Mouse (Mus musculus) midbrain, embryonic 13.5 days (tissue): ENCODE measurements around the gene Ccdc124. TPM values are rescaled to one million over a fixed set of nuclear protein-coding genes. Genes with fewer than 3 reads are reported as not detected.
A peak's percentile ranks its signal among the peaks of the same experiment; 100 is the strongest.
"Not testable (repeated sequence)": the region's sequence is repeated elsewhere in the genome, so short reads cannot be mapped to it uniquely, and the experiment has no call there.

ENCODE experiments used
- ATAC-seq: fragments of 200-750 bp; cut with Nextera tagmentation; 2 replicates; pipeline ENCODE4 v1.8.0; 2017; ENCODE audit warnings: mild to moderate bottlenecking, moderate TSS enrichment, moderate library complexity
- H3K27ac ChIP-seq: fragments of 300-500 bp; sonication (generic); 2 replicates; pipeline ENCODE4 v1.5.1; 2015; ENCODE audit warnings: inconsistent platforms, mild to moderate bottlenecking, moderate library complexity
- H3K27me3 ChIP-seq: fragments of 300-500 bp; sonication (generic); 2 replicates; pipeline ENCODE4 v1.6.1; 2015; ENCODE audit warnings: mild to moderate bottlenecking, inconsistent platforms
- H3K36me3 ChIP-seq: fragments of 300-500 bp; sonication (generic); 2 replicates; pipeline ENCODE4 v1.6.1; 2015; ENCODE audit warnings: mild to moderate bottlenecking, inconsistent platforms
- H3K4me1 ChIP-seq: fragments of 300-500 bp; sonication (generic); replicated peaks from 2 replicates; pipeline ENCODE4 v1.6.1; 2015; ENCODE audit warnings: inconsistent platforms
- H3K4me2 ChIP-seq: fragments of 300-500 bp; sonication (generic); replicated peaks from 2 replicates; pipeline ENCODE4 v1.6.1; 2015; ENCODE audit warnings: moderate library complexity, mild to moderate bottlenecking, inconsistent platforms
- H3K4me3 ChIP-seq: fragments of 300-500 bp; sonication (generic); replicated peaks from 2 replicates; pipeline ENCODE4 v1.5.1; 2015; ENCODE audit warnings: mild to moderate bottlenecking, inconsistent platforms
- H3K9ac ChIP-seq: fragments of 300-500 bp; sonication (generic); replicated peaks from 2 replicates; pipeline ENCODE4 v1.6.1; 2015; ENCODE audit warnings: mild to moderate bottlenecking, inconsistent platforms
- H3K9me3 ChIP-seq: fragments of 300-500 bp; sonication (generic); 2 replicates; pipeline ENCODE4 v1.6.1; 2016; ENCODE audit warnings: mild to moderate bottlenecking, inconsistent platforms
- WGBS: fragments of 180-500 bp; shearing (Covaris S2); methylation state at CpG from one replicate; pipeline ENCODE4 v1.1.7; 2015; 5-methylcytosine and 5-hydroxymethylcytosine counted together
- microRNA-seq: library from miRNA; unstranded; fragments of <30 nt; microRNA quantifications from one replicate; pipeline ENCODE4, GENCODE M21; 2016
- polyA plus RNA-seq: library from polyadenylated mRNA; unstranded; fragments of >200 nt; fragmentation: Nextera tagmentation; extraction: Ambion mirVana; gene quantifications from 2 replicates; pipeline ENCODE4 v1.2.1, GENCODE M21; 2015

Gene Ccdc124
- polyA plus RNA-seq, 1 experiment from 2014 or later, result 160 TPM

DNA sequence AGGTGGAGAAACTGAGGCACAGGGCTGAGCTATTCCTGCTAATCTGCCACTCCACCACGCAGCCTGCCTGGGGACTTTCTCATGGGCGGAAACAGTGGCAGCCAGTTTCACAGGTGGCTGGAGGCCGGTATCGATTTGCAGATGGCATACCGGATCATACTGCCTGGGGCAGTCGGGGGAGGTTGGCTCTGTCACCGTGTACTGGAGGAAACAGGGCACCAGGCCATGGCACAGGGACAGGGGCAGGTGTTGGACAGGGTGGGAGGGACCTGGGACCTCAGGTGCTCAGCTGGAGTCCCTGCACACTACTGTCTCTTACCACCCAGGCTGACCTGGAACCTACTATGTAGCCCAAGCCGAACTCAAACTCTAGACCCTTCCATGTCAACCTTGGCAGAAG is 47.9 kb downstream of the Ccdc124 start:
- WGBS, result 89% methylated on average over 8 of the region's 8 CpGs
- H3K4me3 ChIP-seq, result no peak overlapping the region
- no peak overlapping the region for H3K9ac ChIP-seq
- H3K4me1 ChIP-seq, result no peaks in the 10 kb centered on the region
- no peak overlapping the region for H3K27ac ChIP-seq
- H3K9me3 ChIP-seq, result no peaks in the 10 kb centered on the region
- H3K36me3 ChIP-seq, result no peaks in the 10 kb centered on the region
- H3K4me2 ChIP-seq, result no peak overlapping the region
- no peak for ATAC-seq
- peaks cover 13% of the 10 kb centered on the region for H3K27me3 ChIP-seq

DNA sequence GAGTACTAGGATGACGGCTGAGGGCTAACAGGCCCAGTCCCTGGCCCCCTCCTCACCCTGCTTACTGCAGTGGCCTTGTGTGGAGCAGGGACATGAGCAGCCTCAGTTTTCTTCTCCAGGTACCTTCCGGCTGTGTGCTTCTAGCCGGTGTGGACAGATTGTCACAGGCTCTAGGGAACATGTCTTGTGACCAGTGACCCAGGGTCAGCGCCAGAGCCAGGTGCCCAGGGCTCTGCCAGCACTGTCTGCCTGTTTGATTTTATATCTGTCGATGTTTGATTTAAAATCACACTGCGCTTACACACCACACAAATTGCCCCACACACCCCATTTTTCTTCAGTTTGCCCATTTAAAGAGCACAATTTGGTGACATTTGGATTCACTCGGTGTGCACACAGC is 49.9 kb downstream of the Ccdc124 start:
- no peak overlapping the region for H3K4me3 ChIP-seq
- ATAC-seq, result no peak
- H3K27ac ChIP-seq, result no peak overlapping the region
- H3K9ac ChIP-seq, result no peak overlapping the region; the same call in 1 of the 2 replicates
- H3K9me3 ChIP-seq, result peaks cover 7% of the 10 kb centered on the region; the same call in 1 of the 2 replicates
- H3K27me3 ChIP-seq, result peaks cover 33% of the 10 kb centered on the region
- 0 out of 2 replicates have a peak, but pooled peaks cover 2% of the 10 kb centered on the region for H3K4me1 ChIP-seq
- WGBS, result 85% methylated on average over 7 of the region's 7 CpGs
- H3K36me3 ChIP-seq, result no peaks in the 10 kb centered on the region
- no peak overlapping the region for H3K4me2 ChIP-seq

DNA sequence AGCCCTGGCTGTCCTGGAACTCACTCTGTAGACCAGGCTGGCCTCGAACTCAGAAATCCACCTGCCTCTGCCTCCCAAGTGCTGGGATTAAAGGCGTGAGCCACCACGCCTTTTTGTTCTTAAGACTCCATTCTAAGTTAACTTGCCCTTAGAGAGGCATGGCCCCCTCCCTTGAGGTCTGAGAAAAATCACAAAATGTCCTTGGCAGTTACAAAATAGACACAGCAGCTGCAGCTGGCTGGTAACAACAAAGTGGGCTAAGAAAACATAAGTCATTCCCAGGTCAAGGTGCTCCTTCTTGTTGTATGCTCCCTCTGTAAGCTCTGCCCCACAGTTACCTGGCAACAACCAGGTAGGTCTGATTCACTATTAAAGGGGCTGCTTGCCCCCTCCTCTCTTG is 51.1 kb downstream of the Ccdc124 start:
- H3K27me3 ChIP-seq, result peaks cover 39% of the 10 kb centered on the region
- WGBS, result 85% methylated on average over 3 of the region's 3 CpGs
- H3K27ac ChIP-seq, H3K4me1 ChIP-seq, H3K36me3 ChIP-seq, H3K9me3 ChIP-seq, ATAC-seq, H3K4me2 ChIP-seq, H3K9ac ChIP-seq, H3K4me3 ChIP-seq: not testable (repeated sequence)

DNA sequence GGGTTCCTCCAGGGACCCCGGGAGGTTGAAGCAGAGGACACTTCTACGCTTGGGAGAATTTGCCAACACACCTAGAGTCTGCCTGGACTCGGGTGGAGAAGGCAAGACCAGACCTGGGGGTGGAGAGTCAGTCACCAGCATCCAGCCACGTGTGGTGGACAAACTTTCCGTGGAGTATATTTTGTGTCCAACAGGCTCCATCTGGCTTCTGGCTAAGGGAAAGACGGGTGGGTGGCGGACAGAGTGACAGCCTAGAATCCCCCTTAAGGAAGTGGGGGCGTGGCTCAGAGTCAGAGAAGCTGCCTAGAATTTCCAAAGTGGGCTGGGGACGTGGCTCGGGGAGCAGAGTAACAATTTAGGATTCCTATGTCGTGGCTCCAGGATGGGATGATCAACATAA is 51.7 kb downstream of the Ccdc124 start:
- peaks cover 45% of the 10 kb centered on the region for H3K27me3 ChIP-seq
- H3K4me3 ChIP-seq, result no peak overlapping the region
- WGBS, result 53% methylated on average over 11 of the region's 11 CpGs
- H3K27ac ChIP-seq, result no peak overlapping the region
- H3K4me2 ChIP-seq, result no peak overlapping the region
- H3K9ac ChIP-seq, result no peak overlapping the region
- 0 out of 2 replicates have a peak, but pooled peaks cover 2% of the 10 kb centered on the region for H3K4me1 ChIP-seq
- ATAC-seq, result no peak
- no peaks in the 10 kb centered on the region for H3K36me3 ChIP-seq
- peaks cover 8% of the 10 kb centered on the region; the same call in 1 of the 2 replicates for H3K9me3 ChIP-seq

DNA sequence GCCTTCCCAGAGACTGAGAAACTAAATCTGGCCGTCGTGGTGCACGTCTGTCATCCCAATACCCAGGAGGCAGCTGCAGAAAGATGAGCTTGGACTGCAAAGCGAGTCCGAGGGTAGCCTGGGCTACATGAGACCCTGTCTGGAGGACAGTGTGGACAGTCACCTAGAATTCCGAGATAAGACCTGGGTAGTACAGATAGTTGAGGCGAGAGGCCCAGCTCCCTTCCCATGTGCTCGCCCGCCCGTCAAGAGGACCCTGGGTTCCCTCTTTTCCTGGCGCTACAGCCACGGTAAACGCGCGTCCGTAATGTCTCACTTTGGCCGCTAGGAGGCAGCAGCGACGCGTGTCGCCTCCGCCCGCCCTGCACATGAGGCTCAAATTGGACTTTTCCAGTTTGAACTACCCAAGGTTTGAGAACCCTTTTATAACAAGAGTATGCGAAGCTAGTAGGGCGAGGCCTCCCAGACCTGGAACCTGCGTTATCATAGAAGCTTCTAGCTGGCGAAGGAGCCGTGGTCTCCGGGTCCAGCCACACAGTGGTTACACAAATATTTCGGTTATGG is 52.3 kb downstream of the Ccdc124 start:
- Histone ChIP-seq H3K27me3 (peaks cover 50% of the 10 kb centered on the region), H3K4me1 (0 out of 2 replicates have a peak, but pooled peaks cover 6% of the 10 kb centered on the region), H3K27ac (no peak overlapping the region), H3K4me2 (no peak overlapping the region), H3K4me3 (no peak overlapping the region), H3K36me3 (no peaks in the 10 kb centered on the region), H3K9me3 (peaks cover 8% of the 10 kb centered on the region; the same call in 1 of the 2 replicates), H3K9ac (no peak overlapping the region)
- 14% methylated on average over 30 of the region's 30 CpGs for WGBS
- peak; percentile 43 for ATAC-seq

DNA sequence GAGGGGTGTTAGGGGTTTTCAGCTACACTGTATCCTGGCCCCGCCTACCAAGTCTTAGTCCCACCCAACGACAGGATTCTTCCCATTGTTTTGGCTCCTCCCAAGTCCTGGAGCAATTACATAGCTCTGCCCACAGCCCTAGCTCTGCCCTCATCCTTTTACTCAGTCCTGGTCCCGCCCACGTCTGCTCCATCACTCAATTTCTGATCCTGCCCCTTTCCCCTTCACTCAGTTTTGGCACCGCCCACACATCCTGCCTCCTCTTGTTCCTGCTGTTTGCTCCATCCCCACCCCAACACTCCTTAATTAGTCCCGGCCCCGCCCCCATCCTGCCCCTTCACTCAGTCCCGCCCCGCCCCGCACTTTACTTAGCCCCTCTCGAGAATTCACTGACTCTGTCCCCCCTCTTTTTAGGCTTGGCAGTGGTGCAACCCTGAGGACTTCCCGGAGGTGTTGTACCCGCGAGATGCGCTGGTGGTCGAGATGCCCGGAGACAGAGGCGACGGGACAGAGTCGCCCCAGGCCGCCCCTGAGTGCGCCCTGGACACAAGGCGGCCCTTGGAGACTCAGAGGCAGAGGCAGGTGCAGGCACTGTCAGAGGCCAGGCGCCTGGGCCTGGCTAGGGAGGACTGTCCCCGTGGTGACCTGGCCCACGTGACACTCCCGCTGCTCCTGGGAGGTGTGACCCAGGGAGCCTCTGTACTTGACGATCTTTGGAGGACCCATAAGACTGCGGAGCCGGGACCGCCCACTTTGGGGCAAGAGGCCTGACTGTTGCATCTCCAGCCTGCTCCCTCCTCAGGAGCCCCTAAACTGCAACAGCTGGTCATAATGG is 53.4 kb downstream of the Ccdc124 start:
- 4% methylated on average over 31 of the region's 31 CpGs for WGBS
- Histone ChIP-seq H3K36me3 (no peaks in the 10 kb centered on the region), H3K27me3 (peaks cover 62% of the 10 kb centered on the region), H3K4me2 (no peak overlapping the region), H3K4me1 (0 out of 2 replicates have a peak, but pooled peaks cover 6% of the 10 kb centered on the region), H3K9ac (no peak overlapping the region), H3K4me3 (no peak overlapping the region), H3K9me3 (peaks cover 8% of the 10 kb centered on the region; the same call in 1 of the 2 replicates), H3K27ac (no peak overlapping the region)
- peak; percentile 43 for ATAC-seq

Small RNA genes within 50 kb of the gene (microRNA-seq; reads per million reads assigned to microRNA genes)
- 1.4 reads per million for gene Mir7067

Other genes starting within 250 kb of the Ccdc124 start
- gene Gdf15, start 241.5 kb downstream of the Ccdc124 start, polyA plus RNA-seq, result 0.30 TPM in 1 of 2 replicates, not detected in the other
- 87.5 and 99.4 TPM in 2 replicates for gene Pgpep1, start 213.5 kb downstream of the Ccdc124 start, polyA plus RNA-seq
- 176 and 201 TPM in 2 replicates for gene Lsm4, start 200.7 kb downstream of the Ccdc124 start, polyA plus RNA-seq
- gene Jund, start 175.0 kb downstream of the Ccdc124 start, polyA plus RNA-seq, result 65.1 and 97.7 TPM in 2 replicates
- gene Iqcn, start 170.5 kb downstream of the Ccdc124 start, polyA plus RNA-seq, result 0.07 and 0.08 TPM in 2 replicates
- not detected in 2 replicates for gene Gm3336, start 155.4 kb downstream of the Ccdc124 start, polyA plus RNA-seq
- gene Pde4c, start 150.2 kb downstream of the Ccdc124 start, polyA plus RNA-seq, result 0.15 and 0.28 TPM in 2 replicates
- gene Rab3a, start 119.3 kb downstream of the Ccdc124 start, polyA plus RNA-seq, result 261 and 275 TPM in 2 replicates
- 36.2 and 38.4 TPM in 2 replicates for gene Mpv17l2, start 113.0 kb downstream of the Ccdc124 start, polyA plus RNA-seq
- gene Pik3r2, start 97.2 kb downstream of the Ccdc124 start, polyA plus RNA-seq, result 78.9 and 87.2 TPM in 2 replicates
- gene Mast3, start 68.9 kb downstream of the Ccdc124 start, polyA plus RNA-seq, result 14.6 and 18.3 TPM in 2 replicates
- not detected in 2 replicates for gene Il12rb1, start 65.5 kb downstream of the Ccdc124 start, polyA plus RNA-seq
- 7.7 and 10.5 TPM in 2 replicates for gene Arrdc2, start 34.2 kb downstream of the Ccdc124 start, polyA plus RNA-seq
- gene Kcnn1, start 10.7 kb downstream of the Ccdc124 start, polyA plus RNA-seq, result 19.6 and 26.9 TPM in 2 replicates
- gene Slc5a5, start 18.8 kb upstream of the Ccdc124 start, polyA plus RNA-seq, result 0.67 and 0.73 TPM in 2 replicates
- gene Rpl18a, start 23.5 kb upstream of the Ccdc124 start, polyA plus RNA-seq, result 2,682 and 2,717 TPM in 2 replicates
- gene Map1s, start 32.0 kb upstream of the Ccdc124 start, polyA plus RNA-seq, result 61.0 and 62.5 TPM in 2 replicates